Mouse (Mus musculus): ENCODE measurements around the gene Hoxa1. TPM values are rescaled to one million over a fixed set of nuclear protein-coding genes. Genes with fewer than 3 reads are reported as not detected.

Gene Hoxa1
- total RNA-seq (2023): not detected in 2 replicates

DNA sequence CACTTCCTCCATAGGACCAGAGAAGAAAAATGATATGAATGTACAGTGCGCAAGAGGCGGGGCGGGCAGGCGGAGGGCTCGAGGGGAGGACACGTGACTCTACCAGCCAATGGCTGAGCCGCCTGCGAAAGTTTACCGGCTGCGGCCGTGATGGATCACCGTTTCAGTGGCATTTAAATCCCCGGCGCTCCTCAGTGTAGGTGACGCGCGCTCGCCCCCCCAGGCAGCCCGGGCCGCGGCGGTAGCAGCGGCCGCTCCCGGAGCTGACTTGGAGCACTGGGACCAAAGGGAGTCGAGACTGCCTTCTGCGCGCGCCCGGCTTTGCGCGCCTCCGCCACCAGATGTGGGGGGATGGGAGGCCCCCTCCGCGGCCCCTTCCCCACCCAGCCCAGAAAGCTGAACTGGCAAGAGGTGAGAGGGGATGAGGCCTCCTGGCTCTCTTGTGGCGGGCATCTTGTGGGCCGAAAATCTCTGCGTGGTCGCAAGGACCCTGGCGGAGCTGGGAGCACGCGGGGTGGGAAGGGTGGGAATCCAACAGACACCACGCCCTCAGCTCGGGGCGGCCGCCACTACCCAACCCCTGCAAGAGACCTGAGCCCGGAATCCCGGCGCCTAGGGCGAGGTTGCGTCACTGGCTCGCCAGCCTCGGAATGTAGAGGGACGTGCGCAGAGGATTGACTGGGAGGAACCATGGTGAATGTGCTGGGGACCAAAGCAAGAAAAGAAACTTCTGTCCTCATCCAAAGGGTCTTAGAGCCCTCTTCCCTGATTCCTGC is at the start of gene Hoxa1:
Hoxa1 (minus strand) TSS at position 42 of the 776 bp plus-strand sequence.

DNA sequence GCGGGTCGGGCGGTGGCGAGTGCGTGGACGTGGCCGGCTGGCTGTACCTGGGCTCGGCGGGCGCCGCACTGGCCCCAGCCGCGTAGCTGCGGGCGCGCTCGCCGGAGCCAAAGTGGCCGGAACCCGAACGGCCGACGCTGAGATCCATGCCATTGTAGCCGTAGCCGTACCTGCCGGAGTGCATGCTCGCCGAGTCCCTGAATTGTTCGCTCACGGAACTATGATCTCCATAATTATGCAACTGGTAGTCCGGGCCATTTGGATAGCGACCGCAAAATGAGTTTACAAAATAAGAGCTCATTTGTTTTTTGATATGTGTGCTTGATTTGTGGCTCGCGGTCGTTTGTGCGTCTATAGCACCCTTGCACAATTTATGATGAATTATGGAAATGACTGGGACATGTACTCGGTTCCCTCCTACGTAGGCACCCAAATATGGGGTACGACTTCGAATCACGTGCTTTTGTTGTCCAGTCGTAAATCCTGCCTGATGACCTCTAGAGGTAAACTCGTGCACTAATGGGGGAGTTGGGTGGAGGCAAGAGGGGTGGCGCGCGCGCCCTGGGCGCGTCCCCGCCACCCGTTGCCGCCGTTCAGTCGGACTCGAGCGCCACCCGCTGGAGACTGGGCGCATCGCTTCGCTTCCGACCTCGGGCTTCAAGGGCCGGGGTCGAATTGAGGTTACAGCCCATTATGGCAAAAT is 46.1 kb upstream of the Hoxa1 start, which contains the start of gene Hoxa5:
Hoxa5 (minus strand) TSS at position 538 of the 703 bp plus-strand sequence.

DNA sequence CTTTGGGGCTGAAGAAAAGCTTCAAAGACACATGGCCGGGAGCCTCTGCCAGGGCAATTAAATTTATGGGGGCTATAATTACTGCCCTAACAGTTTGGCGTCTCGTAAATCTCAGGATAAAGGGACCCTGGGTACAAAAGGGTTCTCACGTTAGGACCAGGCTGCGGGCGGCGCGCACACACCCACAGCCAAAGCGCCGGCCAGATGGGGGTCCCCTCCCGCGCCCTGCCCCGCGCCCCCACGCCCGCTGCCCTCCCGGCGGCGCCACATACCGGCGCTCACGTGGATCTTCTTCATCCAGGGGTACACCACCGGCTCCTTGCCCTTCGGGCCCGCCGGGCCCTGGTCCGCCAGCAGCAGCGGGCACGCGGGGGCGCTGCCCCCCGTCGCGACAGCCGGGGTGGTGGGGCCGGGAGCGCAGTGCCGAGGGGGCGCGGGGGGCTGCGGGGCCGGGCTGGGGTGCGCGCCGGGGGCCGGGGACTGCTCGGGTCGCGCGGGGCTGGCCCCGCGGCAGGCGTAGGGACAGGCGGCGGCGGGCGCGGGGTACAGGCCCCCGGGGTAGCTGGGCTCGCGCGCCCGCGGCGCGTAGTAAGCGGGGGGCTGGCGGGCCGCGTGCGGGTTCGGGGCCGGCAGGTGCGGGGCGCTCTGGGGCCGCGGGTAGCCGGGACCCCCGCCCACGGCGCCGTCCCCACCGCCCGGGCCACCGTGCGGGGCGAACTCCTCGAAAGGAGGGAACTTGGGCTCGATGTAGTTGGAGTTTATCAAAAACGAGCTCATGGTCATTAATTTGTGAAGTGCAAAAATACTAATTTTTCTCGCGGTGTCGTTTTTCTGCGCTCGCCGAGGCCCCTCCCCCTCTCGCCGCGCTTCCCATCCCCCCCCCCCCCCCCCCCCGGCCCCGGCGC is 33.0 kb upstream of the Hoxa1 start, which contains the start of gene Hoxa4:
Hoxa4 (minus strand) TSS at position 848 of the 905 bp plus-strand sequence.

DNA sequence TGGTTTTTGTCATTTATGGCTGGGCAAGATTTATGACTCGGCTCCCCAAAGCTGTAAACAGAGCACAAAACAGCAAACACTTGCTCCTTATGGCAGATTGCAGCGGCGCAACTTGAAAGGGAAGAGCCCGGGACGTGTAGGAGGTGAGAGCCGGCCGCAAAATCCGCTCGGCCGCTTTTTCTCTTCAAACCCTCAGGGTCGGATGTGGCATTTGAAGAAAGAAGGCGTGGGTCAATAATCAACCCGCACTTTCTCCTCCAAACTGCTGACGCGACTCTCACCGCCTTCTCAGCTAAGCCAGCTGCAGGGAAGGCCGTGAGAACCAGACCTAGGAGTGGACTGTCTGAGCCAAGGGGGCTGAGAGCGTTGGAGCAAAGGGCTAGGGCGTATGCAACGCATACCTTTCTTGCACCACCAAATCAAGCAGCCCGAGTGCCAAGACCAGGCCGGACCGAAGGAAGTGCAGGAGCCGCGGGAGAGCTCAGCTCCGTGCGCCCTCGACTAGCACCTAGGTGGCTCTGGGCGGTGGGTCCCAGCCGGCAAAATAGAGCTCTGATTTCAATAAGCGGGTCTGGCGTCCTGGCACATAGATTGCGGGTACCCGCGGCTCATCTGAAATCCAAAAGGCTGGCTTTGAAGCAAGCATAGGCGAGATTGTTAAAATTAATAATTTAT is 19.1 kb upstream of the Hoxa1 start, which contains the start of gene 5730596B20Rik:
5730596B20Rik (plus strand) TSS at position 438 of the 675 bp plus-strand sequence.

DNA sequence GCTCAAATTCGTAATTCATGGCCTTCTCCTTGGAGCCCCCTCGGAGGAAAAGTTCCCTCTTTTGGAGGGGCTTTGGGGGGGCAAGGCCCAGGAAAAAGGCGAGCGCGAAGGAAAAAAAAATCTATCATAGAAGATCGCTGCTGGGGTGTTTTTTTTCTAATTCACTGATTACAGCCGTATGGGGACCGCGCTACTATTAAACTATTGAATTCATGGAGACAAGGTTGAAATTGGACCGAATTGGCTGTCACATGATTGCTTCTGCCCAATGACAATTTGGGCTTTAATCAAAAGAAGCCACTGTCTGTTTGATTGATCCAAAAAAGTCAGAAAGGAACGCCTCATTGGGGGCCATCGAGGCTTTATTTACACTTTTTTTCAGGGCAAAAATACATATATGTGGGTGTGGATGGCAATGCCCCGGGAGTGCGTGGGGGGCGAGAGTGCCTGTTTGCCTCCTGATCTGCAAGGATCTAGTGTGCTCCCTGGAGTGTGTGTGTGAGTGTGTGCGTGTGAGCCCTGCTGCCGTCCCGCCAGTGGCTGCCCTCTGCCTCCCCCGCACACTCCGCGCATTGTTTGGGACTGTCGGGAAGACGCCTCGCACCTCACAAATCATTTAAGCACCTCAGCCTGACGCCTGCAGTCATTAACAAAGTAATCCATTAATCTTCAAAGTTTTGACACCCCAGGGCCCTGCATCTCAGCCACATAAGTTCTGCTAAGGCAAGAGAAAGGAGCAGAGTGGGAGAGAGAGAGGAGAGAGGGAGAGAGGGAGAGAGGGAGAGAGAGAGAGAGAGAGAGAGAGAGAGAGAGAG is 6.7 kb upstream of the Hoxa1 start, which contains the start of gene Hoxa2:
Hoxa2 (minus strand) TSS at position 206 of the 815 bp plus-strand sequence.

Other genes starting within 250 kb of the Hoxa1 start
- 214 and 275 TPM in 2 replicates for gene Skap2, start 145.8 kb downstream of the Hoxa1 start, total RNA-seq (2023)
- gene Hoxa2, start 6.5 kb upstream of the Hoxa1 start, total RNA-seq (2023): not detected in 2 replicates
- not detected in 2 replicates for gene 5730596B20Rik, start 19.2 kb upstream of the Hoxa1 start, total RNA-seq (2023)
- gene Hoxa4, start 33.4 kb upstream of the Hoxa1 start, total RNA-seq (2023): 0.32 TPM in 1 of 2 replicates, not detected in the other
- gene Hoxa5, start 46.3 kb upstream of the Hoxa1 start, total RNA-seq (2023): 0.25 TPM in 1 of 2 replicates, not detected in the other
- gene Hoxa6, start 50.4 kb upstream of the Hoxa1 start, total RNA-seq (2023): not detected in 2 replicates
- gene Hoxa3, start 55.0 kb upstream of the Hoxa1 start, total RNA-seq (2023): not detected in 2 replicates
- not detected in 2 replicates for gene Gm28308, start 55.0 kb upstream of the Hoxa1 start, total RNA-seq (2023)
- not detected in 2 replicates for gene Hoxa7, start 63.5 kb upstream of the Hoxa1 start, total RNA-seq (2023)
- gene Hoxa9, start 72.8 kb upstream of the Hoxa1 start, total RNA-seq (2023): 0.22 TPM in 1 of 2 replicates, not detected in the other
- gene Hoxa10, start 82.5 kb upstream of the Hoxa1 start, total RNA-seq (2023): not detected in 2 replicates
- not detected in 2 replicates for gene Hoxa11, start 87.5 kb upstream of the Hoxa1 start, total RNA-seq (2023)
- not detected in 2 replicates for gene Hoxa13, start 102.6 kb upstream of the Hoxa1 start, total RNA-seq (2023)
- not detected in 2 replicates for gene Evx1, start 155.2 kb upstream of the Hoxa1 start, total RNA-seq (2023)